Mouse (Mus musculus): ENCODE measurements around the gene Slc5a11.
A peak's percentile ranks its signal among the peaks of the same experiment; 100 is the strongest.

Gene Slc5a11

GRCm38 (mm10) chr7:123214365-123215075, at the start of gene Slc5a11:
TSS of gene Slc5a11 (plus strand) at chr7:123214780.
- no peak for DNase-seq

- DNase-seq = no peak
Measured at GRCm38 (mm10) chr7:123167436-123167835, 47.1 kb upstream of the Slc5a11 start.

- no peak for DNase-seq
Measured at GRCm38 (mm10) chr7:123169618-123170017, 45.0 kb upstream of the Slc5a11 start.

- DNase-seq = no peak
Measured at GRCm38 (mm10) chr7:123172101-123172500, 42.5 kb upstream of the Slc5a11 start.

- DNase-seq = no peak
Measured at GRCm38 (mm10) chr7:123177215-123177614, 37.4 kb upstream of the Slc5a11 start.

GRCm38 (mm10) chr7:123181787-123182701, 32.5 kb upstream of the Slc5a11 start:
- no peak for DNase-seq

GRCm38 (mm10) chr7:123184891-123185290, 29.7 kb upstream of the Slc5a11 start:
- DNase-seq = no peak

- no peak for DNase-seq
Measured at GRCm38 (mm10) chr7:123186463-123186862, 28.1 kb upstream of the Slc5a11 start.

GRCm38 (mm10) chr7:123187246-123187645, 27.3 kb upstream of the Slc5a11 start:
- DNase-seq = no peak

- no peak for DNase-seq
Measured at GRCm38 (mm10) chr7:123188462-123188861, 26.1 kb upstream of the Slc5a11 start.

- DNase-seq = no peak
Measured at GRCm38 (mm10) chr7:123189762-123190161, 24.8 kb upstream of the Slc5a11 start.

GRCm38 (mm10) chr7:123191731-123192130, 22.8 kb upstream of the Slc5a11 start:
- no peak for DNase-seq

GRCm38 (mm10) chr7:123193201-123193600, 21.4 kb upstream of the Slc5a11 start:
- DNase-seq = no peak

- peak; percentile 38 for DNase-seq
Measured at GRCm38 (mm10) chr7:123194696-123195095, 19.9 kb upstream of the Slc5a11 start.

- no peak for DNase-seq
Measured at GRCm38 (mm10) chr7:123196432-123196831, 18.1 kb upstream of the Slc5a11 start.

GRCm38 (mm10) chr7:123198695-123199094, 15.9 kb upstream of the Slc5a11 start:
- no peak for DNase-seq

GRCm38 (mm10) chr7:123199151-123199550, 15.4 kb upstream of the Slc5a11 start:
- DNase-seq = no peak

- DNase-seq = no peak
Measured at GRCm38 (mm10) chr7:123199656-123200206, 14.8 kb upstream of the Slc5a11 start.

- DNase-seq = no peak
Measured at GRCm38 (mm10) chr7:123200722-123201121, 13.9 kb upstream of the Slc5a11 start.

GRCm38 (mm10) chr7:123205261-123205660, 9.3 kb upstream of the Slc5a11 start:
- DNase-seq = peak; percentile 62

- no peak for DNase-seq
Measured at GRCm38 (mm10) chr7:123207561-123207960, 7.0 kb upstream of the Slc5a11 start.

GRCm38 (mm10) chr7:123209864-123210263, 4.7 kb upstream of the Slc5a11 start:
- no peak for DNase-seq

- no peak for DNase-seq
Measured at GRCm38 (mm10) chr7:123211461-123211860, 3.1 kb upstream of the Slc5a11 start.

GRCm38 (mm10) chr7:123212316-123212715, 2.3 kb upstream of the Slc5a11 start:
- DNase-seq = no peak
